In the genomic region with DNA sequence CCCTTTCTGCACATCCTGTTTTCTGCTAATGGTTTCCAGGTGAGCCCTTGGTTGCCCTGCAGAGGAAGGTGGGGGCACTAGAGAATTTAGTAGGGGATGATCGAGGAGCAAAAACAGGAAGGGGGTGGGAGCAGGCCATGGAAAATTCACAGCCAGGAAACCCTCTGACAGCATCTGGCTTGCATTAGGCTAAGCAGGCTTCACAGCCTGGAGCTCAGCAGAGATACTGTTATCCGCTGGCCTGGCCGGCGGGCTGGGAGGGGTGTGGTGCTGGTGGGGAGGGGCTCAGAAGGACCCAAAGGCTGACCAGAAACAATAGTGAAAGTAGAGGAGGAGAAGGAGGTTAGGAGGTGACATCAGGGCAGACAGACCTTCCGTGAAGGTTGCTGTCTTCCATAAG, we compare ENCODE assay signal across 10 mouse cellular contexts. TPM values are rescaled to one million over a fixed set of nuclear protein-coding genes. Genes with fewer than 3 reads are reported as not detected.
DNase-seq lines count a peak whose midpoint lies in the region; ATAC-seq and TF ChIP-seq lines count a peak whose summit lies in the region.
"Had no signal": no experiment of that assay in that cellular context is flagged by ENCODE, and none has a peak within 500 bp of the region (broad histone marks: within the 10 kb centered on the region; RNA-seq: fewer than 3 reads in every experiment).

No protein-coding gene starts in this region.

- no peak overlapping the region for H3K4me3 ChIP-seq in hindbrain, embryonic 11.5 days (ENCODE audit: low read depth, low read length)
- no peak overlapping the region for H3K4me3 ChIP-seq in hindbrain, postnatal 0 days (ENCODE audit: low read length)
- H3K4me3 ChIP-seq in embryonic facial prominence, embryonic 15.5 days (replicated peaks), result no peak overlapping the region
- peak overlapping the region; percentile 66; the same call in 1 of the 2 replicates for H3K4me3 ChIP-seq in liver, postnatal 0 days (ENCODE audit: low read depth, low read length)

- no peak overlapping the region for H3K9ac ChIP-seq in hindbrain, embryonic 11.5 days (ENCODE audit: low read depth, low read length)
- H3K9ac ChIP-seq in hindbrain, postnatal 0 days (replicated peaks; ENCODE audit: low read length), result no peak overlapping the region
- no peak overlapping the region for H3K9ac ChIP-seq in embryonic facial prominence, embryonic 15.5 days
- peak overlapping the region; percentile 71 for H3K9ac ChIP-seq in liver, postnatal 0 days (replicated peaks)

- DNase-seq in hindbrain, embryonic 11.5 days (ENCODE audit: low spot score), result peak; percentile 41
- DNase-seq in hindbrain, postnatal 0 days (ENCODE audit: low spot score), result no peak
- peak; percentile 64 to 70 for DNase-seq in heart, postnatal 14 days
- peak; percentile 49 for DNase-seq in liver, postnatal 0 days
- no peak for DNase-seq in cerebellum, adult 9-11 months
- no peak for DNase-seq in right cerebral cortex, adult 2 months (ENCODE audit: low spot score in 2 of 2)
- no peak for DNase-seq in natural killer cell, adult 2 months (ENCODE audit: low spot score in 2 of 2)

- no peak overlapping the region for H3K4me2 ChIP-seq in hindbrain, embryonic 11.5 days (replicated peaks; ENCODE audit: low read depth, low read length)
- no peak overlapping the region for H3K4me2 ChIP-seq in hindbrain, postnatal 0 days (ENCODE audit: low read depth, low read length)
- 0 out of 2 replicates have a peak overlapping the region, but pooled peaks have one; percentile 10 for H3K4me2 ChIP-seq in embryonic facial prominence, embryonic 15.5 days (replicated peaks)
- peak overlapping the region; percentile 94 for H3K4me2 ChIP-seq in liver, postnatal 0 days (ENCODE audit: low read depth, low read length)

- no peaks in the 10 kb centered on the region for H3K36me3 ChIP-seq in hindbrain, embryonic 11.5 days (ENCODE audit: control insufficient read depth, insufficient read depth, low read length)
- no peaks in the 10 kb centered on the region for H3K36me3 ChIP-seq in hindbrain, postnatal 0 days (ENCODE audit: insufficient read depth, low read length)
- H3K36me3 ChIP-seq in embryonic facial prominence, embryonic 15.5 days, result no peaks in the 10 kb centered on the region
- H3K36me3 ChIP-seq in liver, postnatal 0 days (replicated peaks; ENCODE audit: insufficient read depth, low read length), result 0 out of 2 replicates have a peak, but pooled peaks cover 5% of the 10 kb centered on the region

- no peak for ATAC-seq in hindbrain, embryonic 11.5 days (ENCODE audit: low FRiP score)
- ATAC-seq in hindbrain, postnatal 0 days, result no peak
- ATAC-seq in embryonic facial prominence, embryonic 15.5 days (ENCODE audit: insufficient number of reproducible peaks, low FRiP score, low TSS enrichment, low read depth), result peak; percentile 66
- ATAC-seq in liver, postnatal 0 days, result no peak

- no peak for TF ChIP-seq CTCF in hindbrain, postnatal 0 days (IDR thresholded peaks at IDR 0.05; ENCODE audit: low read depth)
- TF ChIP-seq CTCF in liver, postnatal 0 days (IDR thresholded peaks at IDR 0.05; ENCODE audit: low read depth), result no peak

- TF ChIP-seq EP300 in liver, postnatal 0 days (IDR thresholded peaks at IDR 0.05; ENCODE audit: low read depth), result no peak

- peak overlapping the region; percentile 42; the same call in 1 of the 2 replicates for H3K27ac ChIP-seq in hindbrain, embryonic 11.5 days (ENCODE audit: low read depth, low read length)
- no peak overlapping the region for H3K27ac ChIP-seq in hindbrain, postnatal 0 days
- H3K27ac ChIP-seq in embryonic facial prominence, embryonic 15.5 days (replicated peaks), result peak overlapping the region; percentile 92
- peak overlapping the region; percentile 82 for H3K27ac ChIP-seq in liver, postnatal 0 days (ENCODE audit: low read depth)
- H3K27ac ChIP-seq: macrophage had no signal

- intact Hi-C loops in heart, postnatal 14 days (cut with DNase I), result no loop called here

- 64% methylated on average over 5 of the region's 5 CpGs for WGBS in hindbrain, embryonic 11.5 days
- WGBS in hindbrain, postnatal 0 days, result 77% methylated on average over 5 of the region's 5 CpGs
- WGBS in embryonic facial prominence, embryonic 15.5 days, result 35% methylated on average over 5 of the region's 5 CpGs
- WGBS in liver, postnatal 0 days (ENCODE audit: insufficient replicate concordance), result 33% methylated on average over 5 of the region's 5 CpGs

- H3K27me3 ChIP-seq in hindbrain, embryonic 11.5 days (ENCODE audit: control insufficient read depth, insufficient read depth, low read length), result peaks cover 4% of the 10 kb centered on the region; the same call in 1 of the 2 replicates
- H3K27me3 ChIP-seq in hindbrain, postnatal 0 days (ENCODE audit: insufficient read depth, low read length), result no peaks in the 10 kb centered on the region
- no peaks in the 10 kb centered on the region for H3K27me3 ChIP-seq in embryonic facial prominence, embryonic 15.5 days
- H3K27me3 ChIP-seq in liver, postnatal 0 days (ENCODE audit: insufficient read depth, low read length), result no peaks in the 10 kb centered on the region

- H3K9me3 ChIP-seq in hindbrain, embryonic 11.5 days (ENCODE audit: control insufficient read depth, low read length), result no peaks in the 10 kb centered on the region
- H3K9me3 ChIP-seq in hindbrain, postnatal 0 days (ENCODE audit: low read length), result no peaks in the 10 kb centered on the region
- no peaks in the 10 kb centered on the region for H3K9me3 ChIP-seq in embryonic facial prominence, embryonic 15.5 days (replicated peaks)
- no peaks in the 10 kb centered on the region for H3K9me3 ChIP-seq in liver, postnatal 0 days (ENCODE audit: low read length)

- H3K4me1 ChIP-seq in hindbrain, embryonic 11.5 days (replicated peaks; ENCODE audit: control insufficient read depth, insufficient read depth, low read length), result peaks cover 6% of the 10 kb centered on the region; the same call in 1 of the 2 replicates
- peaks cover 13% of the 10 kb centered on the region for H3K4me1 ChIP-seq in hindbrain, postnatal 0 days (ENCODE audit: insufficient read depth, low read length)
- peaks cover 48% of the 10 kb centered on the region for H3K4me1 ChIP-seq in embryonic facial prominence, embryonic 15.5 days
- peaks cover 35% of the 10 kb centered on the region for H3K4me1 ChIP-seq in liver, postnatal 0 days (ENCODE audit: insufficient read depth)

RNA-seq across cellular contexts. Expression of gene Rab3il1, which starts 12.4 kb away (rescaled TPM):
- 35.7 and 35.9 TPM in 2 replicates for polyA plus RNA-seq in hindbrain, embryonic 11.5 days (2014; fragmentation: Nextera tagmentation; extraction: Ambion mirVana)
- total RNA-seq in hindbrain, postnatal 0 days (2014; rRNA removed), result 19.7 and 23.0 TPM in 2 replicates
- 20.1 and 22.2 TPM in 2 replicates for polyA plus RNA-seq in hindbrain, postnatal 0 days (2015; fragmentation: Nextera tagmentation; extraction: Ambion mirVana)
- 45.8 and 46.1 TPM in 2 replicates for polyA plus RNA-seq in embryonic facial prominence, embryonic 15.5 days (2015; fragmentation: Nextera tagmentation; extraction: Ambion mirVana)
- total RNA-seq in heart, postnatal 14 days (2021), result 1 to 10 TPM; 9.7 to 9.9 TPM
- polyA plus RNA-seq in liver, postnatal 0 days (2015; fragmentation: Nextera tagmentation; extraction: Ambion mirVana), result 74.9 and 80.9 TPM in 2 replicates

RNA-seq across cellular contexts. Expression of gene Best1, which starts 12.5 kb away (rescaled TPM):
- polyA plus RNA-seq in hindbrain, embryonic 11.5 days (2014; fragmentation: Nextera tagmentation; extraction: Ambion mirVana), result 0.91 and 1.1 TPM in 2 replicates
- total RNA-seq in hindbrain, postnatal 0 days (2014; rRNA removed), result 0.86 and 1.5 TPM in 2 replicates
- 2.6 and 3.0 TPM in 2 replicates for polyA plus RNA-seq in hindbrain, postnatal 0 days (2015; fragmentation: Nextera tagmentation; extraction: Ambion mirVana)
- polyA plus RNA-seq in embryonic facial prominence, embryonic 15.5 days (2015; fragmentation: Nextera tagmentation; extraction: Ambion mirVana), result 1.2 and 1.9 TPM in 2 replicates
- total RNA-seq in heart, postnatal 14 days (2021), result under 1 TPM; 0.17 to 0.29 TPM
- polyA plus RNA-seq in liver, postnatal 0 days (2015; fragmentation: Nextera tagmentation; extraction: Ambion mirVana), result 0.08 and 0.13 TPM in 2 replicates
- total RNA-seq: common myeloid progenitor, adult 5-6 weeks had no signal

RNA-seq across cellular contexts. Expression of gene Fads3, which starts 27.5 kb away (rescaled TPM):
- 5.7 and 5.8 TPM in 2 replicates for polyA plus RNA-seq in hindbrain, embryonic 11.5 days (2014; fragmentation: Nextera tagmentation; extraction: Ambion mirVana)
- 52.5 and 59.0 TPM in 2 replicates for total RNA-seq in hindbrain, postnatal 0 days (2014; rRNA removed)
- polyA plus RNA-seq in hindbrain, postnatal 0 days (2015; fragmentation: Nextera tagmentation; extraction: Ambion mirVana), result 35.1 and 37.4 TPM in 2 replicates
- polyA plus RNA-seq in embryonic facial prominence, embryonic 15.5 days (2015; fragmentation: Nextera tagmentation; extraction: Ambion mirVana), result 16.4 and 17.3 TPM in 2 replicates
- total RNA-seq in heart, postnatal 14 days (2021), result 10 to 100 TPM; 33.0 to 36.3 TPM
- polyA plus RNA-seq in liver, postnatal 0 days (2015; fragmentation: Nextera tagmentation; extraction: Ambion mirVana), result 1.7 and 2.0 TPM in 2 replicates

RNA-seq across cellular contexts. Expression of gene Fth1, which starts 33.5 kb away (rescaled TPM):
- 1,301 and 1,416 TPM in 2 replicates for polyA plus RNA-seq in hindbrain, embryonic 11.5 days (2014; fragmentation: Nextera tagmentation; extraction: Ambion mirVana)
- 301 and 443 TPM in 2 replicates for total RNA-seq in hindbrain, postnatal 0 days (2014; rRNA removed)
- 2,616 and 2,786 TPM in 2 replicates for polyA plus RNA-seq in hindbrain, postnatal 0 days (2015; fragmentation: Nextera tagmentation; extraction: Ambion mirVana)
- 1,601 and 1,694 TPM in 2 replicates for polyA plus RNA-seq in embryonic facial prominence, embryonic 15.5 days (2015; fragmentation: Nextera tagmentation; extraction: Ambion mirVana)
- total RNA-seq in heart, postnatal 14 days (2021), result 1,000 to 10,000 TPM; 2,034 to 2,074 TPM
- 4,793 and 5,083 TPM in 2 replicates for polyA plus RNA-seq in liver, postnatal 0 days (2015; fragmentation: Nextera tagmentation; extraction: Ambion mirVana)

Comparison
In these comparisons a context has a peak if more than half of its experiments do, and no peak if none do; other contexts are left out.
1. DNase-seq: peak in hindbrain, embryonic 11.5 days (single experiment), heart, postnatal 14 days (2 of 2) and liver, postnatal 0 days (single experiment); none in hindbrain, postnatal 0 days (single experiment), cerebellum, adult 9-11 months (single experiment), right cerebral cortex, adult 2 months (0 of 2) and natural killer cell, adult 2 months (0 of 2).
2. H3K4me2 ChIP-seq: peak in embryonic facial prominence, embryonic 15.5 days (single experiment) and liver, postnatal 0 days (single experiment); none in hindbrain, embryonic 11.5 days (single experiment) and hindbrain, postnatal 0 days (single experiment).